Mouse (Mus musculus) spleen, postnatal 36 days (tissue): Measurements from ENCODE around the gene Mcam.

Experiments used
- DNase-seq, 2 experiments: peaks; one replicate each; pipeline ENCODE4 v3.0.0; 2022; ENCODE audit warnings: low spot score in 2 of 2, mixed read lengths in 1 of 2

Gene Mcam

DNA sequence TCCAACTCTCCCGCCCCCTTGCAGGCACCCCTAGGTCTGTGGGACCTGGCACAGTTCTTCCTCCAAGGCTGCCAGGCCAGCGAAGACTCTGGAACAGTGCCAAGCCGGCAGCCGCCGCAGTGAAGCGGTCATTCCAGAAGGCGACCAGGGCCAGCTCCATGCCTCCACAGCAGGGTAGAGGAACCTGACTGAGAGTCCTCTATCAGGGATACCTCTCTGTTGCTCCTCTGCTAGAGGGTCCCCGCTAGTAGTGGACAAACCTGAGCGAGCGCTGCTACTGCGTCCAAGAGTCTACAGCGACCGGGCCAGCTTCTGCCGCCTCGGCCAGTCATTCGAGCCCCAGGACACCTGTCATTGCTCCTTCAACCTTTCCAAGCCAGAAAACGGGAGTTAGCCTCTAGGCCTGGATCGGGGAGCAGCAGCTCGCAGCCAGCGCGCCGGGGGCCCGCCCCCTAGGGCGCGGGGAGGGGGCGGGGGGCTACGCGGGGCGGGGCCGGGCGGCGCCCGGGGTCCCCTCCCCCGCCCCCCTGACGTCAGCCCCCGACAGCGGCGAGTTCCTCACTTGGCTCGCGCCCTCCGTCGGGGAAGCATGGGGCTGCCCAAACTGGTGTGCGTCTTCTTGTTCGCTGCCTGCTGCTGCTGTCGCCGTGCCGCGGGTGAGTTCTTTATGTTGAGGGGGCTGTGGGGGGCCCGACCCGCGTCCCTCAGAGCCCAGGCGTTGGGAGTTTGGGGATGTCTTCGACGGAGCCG is at the start of gene Mcam:
Mcam (plus strand) TSS at position 369 of the 750 bp plus-strand sequence.
- no peak for DNase-seq

DNA sequence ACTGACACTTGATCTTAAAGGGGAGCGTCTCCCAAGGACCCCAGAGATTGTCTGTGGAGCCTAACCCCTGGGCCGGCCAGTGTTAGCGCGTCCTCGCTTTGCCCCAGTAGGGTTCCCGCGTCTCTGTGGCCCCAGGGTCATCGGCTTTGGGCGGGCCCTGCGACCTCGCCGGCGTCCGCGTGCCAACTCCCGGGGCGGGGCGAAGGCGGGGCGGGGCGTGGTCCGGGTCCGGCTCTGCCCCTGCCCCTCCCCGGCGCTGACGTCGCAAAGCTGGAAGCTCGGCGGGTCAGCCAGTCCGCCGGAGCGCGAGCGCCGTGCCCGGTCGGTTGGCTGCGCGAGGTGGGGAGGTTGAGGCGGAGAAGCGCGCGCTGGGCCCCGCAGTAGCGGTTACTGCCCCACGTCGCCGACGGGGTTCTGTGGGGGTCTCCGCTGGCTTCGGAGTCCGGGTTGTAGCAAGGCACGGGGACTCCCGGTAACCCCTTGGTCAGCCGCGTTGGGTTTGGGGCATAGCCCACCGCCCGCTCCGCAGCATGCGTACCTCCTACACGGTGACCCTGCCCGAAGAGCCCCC is 49.5 kb upstream of the Mcam start:
- DNase-seq = peak; percentile 86 to 88

DNA sequence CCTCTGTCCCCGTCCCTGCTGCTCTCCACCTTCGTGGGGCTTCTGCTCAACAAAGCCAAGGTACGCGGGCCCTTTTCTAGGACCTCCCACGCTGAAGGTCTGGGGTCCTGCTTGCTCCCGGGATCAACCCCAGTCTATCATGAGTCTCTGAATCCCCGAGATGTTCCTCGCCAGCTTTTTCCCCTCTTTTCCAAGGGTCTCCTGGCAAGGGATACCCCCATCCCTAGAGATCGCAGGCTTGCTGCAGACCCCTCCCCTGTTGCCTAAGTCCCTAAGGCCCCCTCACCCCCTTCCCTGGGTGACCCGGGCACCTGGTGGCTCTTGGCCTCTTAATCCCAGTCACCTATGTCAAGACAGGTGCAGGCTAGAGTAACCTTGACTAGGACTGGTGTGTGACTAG is 49.0 kb upstream of the Mcam start:
- no peak for DNase-seq

DNA sequence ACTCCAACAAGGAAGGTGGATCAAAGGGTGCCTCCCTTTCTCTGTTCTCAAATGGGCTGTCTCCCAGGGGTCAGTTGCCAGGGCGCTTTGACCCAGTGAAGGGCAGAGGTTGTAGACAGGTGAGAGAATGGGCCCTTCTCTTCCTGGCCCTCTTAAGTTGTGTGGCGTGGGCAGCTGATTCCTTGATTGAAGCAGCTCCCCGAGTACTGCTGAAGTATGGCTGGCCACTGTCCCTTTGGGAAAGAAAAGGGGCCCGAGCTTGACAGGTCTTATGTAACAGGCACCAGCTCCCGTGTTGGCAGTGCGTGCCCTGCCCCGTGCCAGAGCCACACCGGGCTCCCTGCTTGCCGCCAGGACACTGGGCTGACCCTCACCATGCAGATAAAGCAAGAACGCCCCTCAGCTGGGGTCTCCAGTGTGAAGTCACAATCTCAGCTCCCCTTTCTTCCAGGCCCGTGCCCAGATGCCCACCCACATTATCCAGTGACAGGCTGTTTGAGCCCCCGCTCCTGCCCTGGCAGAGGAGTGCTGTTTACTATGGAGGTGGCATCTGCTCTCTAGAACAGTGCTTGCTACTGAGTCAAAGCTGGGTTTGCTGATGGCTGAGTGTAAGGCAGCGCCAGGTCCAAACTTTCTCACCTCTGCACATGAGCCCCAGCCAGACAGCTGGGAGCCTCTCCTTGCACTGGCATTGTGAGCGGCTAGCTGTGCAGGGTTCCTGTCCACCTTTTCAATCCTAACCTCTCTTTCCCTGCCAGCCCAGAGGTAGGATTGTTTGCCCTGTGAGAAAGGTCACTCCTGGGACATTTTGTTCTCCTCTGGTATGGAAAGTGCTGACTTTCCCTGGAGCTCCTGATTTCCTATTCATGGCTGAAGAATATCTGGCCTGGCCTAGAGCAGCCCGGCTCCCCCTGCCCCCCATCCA is 48.3 kb upstream of the Mcam start:
- no peak for DNase-seq

DNA sequence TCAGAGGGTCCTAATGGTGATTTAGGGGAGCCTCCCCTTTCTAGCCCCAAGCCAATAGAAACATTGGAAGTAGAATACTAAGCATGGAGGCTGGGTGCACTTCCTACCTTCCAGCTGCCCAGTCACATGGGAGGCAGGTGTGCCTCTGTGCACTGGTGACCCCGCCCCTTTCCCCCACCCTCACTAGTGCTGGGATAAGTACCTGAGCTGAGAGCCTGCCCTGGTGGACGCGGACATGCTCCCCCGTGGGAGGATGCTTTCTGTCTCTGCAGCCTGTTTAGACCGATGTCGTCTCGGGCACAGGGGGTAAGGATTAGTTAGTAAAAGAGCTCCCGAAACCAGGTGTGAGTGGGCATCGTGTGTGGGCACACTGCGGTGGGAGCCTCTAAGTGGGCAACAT is 47.3 kb upstream of the Mcam start:
- DNase-seq = no peak

DNA sequence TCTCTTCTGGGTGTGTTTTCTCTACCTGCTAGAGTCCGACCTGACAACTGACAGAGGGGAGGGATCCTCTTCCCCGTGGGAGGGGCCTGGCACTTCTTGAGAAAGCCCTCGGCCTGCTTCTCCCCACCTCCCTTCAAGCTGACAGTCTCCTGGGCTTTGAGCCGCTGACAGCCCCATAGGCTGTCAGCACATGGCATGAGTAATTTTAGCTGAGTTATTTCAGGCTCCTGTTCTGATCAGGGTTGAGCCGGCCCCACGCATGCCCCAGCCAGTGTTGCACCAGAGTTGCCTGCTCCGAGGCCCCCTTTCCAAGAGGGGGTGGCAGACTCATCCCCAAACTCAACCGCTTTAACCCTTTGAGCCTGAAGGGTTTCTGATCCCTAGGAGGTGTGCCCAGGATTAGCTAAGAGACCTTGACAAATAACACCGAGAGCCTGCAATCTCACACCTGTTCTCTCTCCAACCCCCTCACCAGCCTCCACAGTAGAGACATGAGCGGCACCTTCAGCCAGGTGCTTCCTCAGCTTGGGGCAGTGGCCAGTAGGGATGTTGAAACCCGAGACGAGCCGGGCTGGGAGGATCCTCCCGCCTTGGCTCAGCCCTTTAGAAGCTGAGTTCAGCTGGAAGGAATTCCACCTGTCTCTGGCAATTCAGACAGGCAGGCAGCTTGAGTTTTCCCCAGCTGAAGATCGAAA is 46.4 kb upstream of the Mcam start:
- DNase-seq = no peak

DNA sequence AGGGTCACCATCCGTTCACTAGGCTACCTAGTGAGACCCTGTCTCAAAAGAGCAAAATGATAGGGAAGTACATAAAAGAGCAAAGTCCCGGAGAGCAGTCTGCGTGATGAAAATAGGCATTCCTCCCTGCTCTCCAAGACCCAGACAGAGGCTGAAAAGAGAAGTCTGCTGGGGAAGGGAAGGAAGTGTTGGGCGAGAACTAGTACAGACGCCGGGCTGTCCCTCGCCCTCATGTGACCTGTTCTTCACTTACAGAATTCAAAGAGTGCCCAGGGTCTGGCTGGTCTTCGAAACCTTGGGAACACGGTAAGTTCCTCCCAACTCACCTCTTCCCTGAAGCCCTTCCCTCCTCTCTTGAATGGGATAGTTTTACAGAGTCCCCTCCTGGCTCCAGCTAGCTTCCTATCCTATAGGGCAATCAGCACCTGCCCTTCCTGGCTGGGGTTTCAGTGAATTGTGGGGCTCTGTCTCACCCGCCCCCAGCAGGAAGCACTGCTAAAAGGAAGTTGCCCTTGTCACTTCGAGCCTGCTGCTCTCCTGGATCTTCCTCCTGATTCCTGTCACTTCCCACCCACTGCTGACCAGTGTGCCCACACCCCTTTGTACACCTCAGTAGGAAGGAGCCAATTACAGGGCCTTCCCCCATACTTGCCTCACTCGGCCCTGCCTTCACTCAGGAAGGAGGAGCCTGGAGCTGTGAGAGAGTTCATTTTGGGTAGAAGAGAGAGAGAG is 45.2 kb upstream of the Mcam start:
- no peak for DNase-seq

DNA sequence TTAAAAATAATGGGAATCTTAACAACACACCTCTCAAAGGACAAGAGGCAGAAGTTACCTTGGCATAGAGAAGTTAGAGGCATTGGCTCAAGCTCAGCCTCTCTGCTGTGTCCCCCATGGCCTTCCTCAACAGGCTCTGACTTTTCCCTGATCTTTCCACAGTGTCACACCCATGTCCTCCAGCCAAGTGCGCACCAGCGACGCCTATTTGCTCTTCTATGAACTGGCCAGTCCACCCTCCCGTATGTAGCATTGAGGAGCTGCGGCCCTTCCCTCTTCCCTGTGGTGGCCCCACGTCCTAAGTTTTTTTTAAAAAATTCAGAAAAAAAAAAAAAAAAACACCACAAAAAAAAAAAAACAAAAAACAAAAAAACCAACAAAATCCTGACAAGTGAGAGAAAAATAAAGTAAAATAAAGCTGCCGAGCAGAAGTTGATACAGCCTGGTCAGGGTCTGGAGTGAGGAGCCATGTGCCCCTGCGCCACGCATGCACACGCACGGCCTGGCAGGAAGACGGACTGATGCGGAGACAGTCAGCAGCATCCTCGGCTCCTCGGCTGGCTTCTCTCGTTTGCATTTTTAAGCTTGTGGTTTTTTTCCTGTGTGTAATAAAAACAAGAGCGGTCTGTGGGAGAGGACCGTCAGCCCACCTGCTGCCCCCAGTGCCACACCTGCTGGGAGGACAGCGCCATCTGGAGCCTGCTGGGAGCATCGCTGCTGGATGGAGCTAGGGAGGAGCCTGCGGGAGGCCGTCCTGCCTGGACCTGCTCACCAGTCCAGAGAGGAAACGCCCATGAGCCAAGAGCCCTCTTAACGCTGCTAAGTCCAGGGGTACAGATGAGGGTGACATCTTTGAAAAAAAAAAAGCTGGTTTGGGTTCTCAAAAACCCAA is 40.4 kb upstream of the Mcam start:
- DNase-seq = peak; percentile 71 to 74

DNA sequence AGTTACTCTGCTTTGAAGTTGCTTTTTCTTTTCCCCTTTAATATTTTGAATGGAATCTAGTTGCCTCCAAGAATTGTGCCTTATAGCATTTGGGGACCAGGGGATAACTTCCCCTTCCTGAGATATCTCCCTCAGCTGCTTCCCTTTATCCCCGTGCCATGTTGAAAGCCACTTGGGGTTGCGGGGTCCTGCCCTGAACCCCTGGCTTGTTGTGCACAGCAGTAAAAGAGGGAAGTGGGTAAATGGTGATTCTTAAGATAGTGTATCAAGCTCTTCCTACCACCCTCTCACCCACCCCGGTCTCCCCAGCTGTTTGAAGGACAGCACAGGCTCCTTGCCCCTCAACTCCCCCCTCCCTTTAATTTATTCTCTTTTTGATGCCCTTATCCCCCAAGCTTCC is 39.5 kb upstream of the Mcam start:
- no peak for DNase-seq

DNA sequence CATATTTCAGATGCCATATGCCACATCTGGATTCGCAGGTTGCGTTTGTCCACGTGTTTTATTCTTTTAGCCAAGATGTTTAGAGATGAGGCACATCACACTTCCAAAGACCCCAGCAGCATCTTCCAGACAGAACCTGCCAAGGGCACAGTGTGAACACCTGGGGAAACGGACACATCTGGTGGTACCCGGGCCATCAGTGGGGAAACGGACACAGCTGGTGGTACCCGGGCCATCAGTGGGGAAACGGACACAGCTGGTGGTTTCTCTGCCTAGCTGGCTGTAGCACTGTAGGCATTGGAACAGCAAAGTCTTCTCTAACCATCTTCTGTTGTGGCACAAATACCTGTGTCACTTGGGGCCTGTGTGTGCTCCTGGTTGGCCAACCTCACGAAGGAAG is 38.5 kb upstream of the Mcam start:
- DNase-seq = no peak

DNA sequence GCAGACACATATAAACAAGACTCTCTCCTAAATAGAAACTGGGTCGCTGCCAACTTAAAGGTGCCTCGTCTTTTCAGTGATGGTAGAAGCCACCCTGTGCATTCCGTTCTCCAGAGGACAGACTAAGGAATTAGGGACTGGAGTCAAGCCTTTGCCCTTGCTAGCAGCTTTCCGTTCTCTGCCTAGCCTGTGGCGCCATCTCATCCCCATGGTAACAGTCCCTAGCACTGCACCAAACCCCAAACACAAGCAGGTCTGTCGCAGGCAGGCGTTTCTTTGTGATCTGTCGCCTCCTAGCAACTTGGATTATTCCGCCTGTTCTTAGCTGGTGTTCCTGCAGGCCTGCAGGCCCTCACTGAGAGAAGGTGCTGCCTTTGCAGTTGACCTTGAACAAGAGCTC is 37.7 kb upstream of the Mcam start:
- DNase-seq = no peak

DNA sequence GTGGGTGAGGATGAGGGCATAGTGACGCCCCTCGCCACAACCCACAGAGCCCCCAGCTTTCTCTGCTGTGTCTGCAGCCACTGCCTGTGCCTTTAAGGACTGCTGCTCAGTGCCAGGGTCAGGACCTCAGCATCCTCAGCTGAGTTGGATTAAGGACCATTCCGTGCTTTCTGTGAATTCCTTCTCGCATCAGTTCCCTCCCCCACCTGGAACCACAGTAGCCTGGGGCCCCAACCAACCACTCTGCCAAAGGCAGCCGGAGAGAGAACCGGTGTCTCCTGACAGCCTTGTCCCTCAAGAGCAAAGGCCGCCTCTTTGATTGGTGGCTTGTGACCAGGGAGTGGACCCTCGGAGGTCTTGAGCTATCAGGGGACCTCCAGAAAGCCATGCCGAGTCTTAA is 32.8 kb upstream of the Mcam start, which contains the start of gene Mfrp:
Mfrp (plus strand) TSS at position 240 of the 400 bp plus-strand sequence.
- no peak for DNase-seq

DNA sequence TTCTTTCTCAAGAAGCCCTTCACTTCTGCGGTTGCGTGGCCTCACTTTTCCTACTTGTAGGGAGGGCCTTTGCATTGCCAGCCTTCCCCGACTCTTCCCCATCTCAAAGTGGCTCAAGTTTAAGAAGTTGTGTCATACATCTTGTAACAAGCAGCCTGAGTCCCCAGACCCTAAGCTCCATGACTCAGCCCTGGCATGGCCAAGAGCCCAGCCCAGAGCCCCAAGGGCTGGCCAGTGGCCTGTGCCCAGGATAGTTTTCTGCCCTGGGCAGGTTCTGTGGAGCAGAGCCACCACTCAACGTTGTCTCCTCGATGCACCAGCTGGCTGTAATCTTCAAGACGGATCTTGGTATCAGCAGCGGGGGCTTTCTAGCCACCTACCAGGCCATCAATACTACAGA is 29.4 kb upstream of the Mcam start:
- DNase-seq = no peak

DNA sequence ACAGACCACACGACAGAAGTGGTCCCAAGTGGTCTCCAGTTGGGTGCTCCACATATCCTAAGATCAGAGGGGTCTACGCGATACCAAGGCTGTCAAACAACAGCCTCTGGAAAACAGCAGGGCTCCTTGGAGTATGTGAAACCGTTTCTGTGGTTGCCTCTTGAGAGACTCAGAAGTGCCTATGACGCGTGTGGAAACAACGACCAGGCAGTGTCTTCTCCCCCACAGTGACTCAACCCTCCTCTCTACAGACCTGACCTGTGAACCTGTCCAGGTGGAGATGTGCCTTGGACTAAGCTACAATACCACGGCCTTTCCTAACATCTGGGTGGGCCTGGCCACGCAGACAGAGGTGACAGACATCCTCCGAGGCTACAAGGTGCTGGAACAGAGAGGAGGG is 28.5 kb upstream of the Mcam start:
- no peak for DNase-seq

DNA sequence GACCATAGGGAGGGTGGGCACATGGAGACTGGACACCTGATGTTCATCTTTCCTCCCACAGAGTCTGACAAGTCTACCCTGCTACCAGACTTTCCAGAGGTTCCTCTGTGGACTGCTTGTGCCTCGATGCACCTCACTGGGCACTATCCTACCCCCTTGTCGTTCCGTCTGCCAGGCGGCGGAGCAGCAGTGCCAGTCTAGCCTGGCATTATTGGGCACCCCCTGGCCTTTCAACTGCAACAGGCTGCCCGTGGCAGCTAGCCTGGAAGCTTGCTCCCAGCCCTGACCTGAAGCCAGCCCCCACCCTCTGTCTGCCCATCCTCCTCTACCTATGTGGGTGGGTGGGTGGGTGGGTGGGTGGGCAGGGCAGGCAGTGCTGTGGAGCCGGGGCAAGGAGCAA is 28.1 kb upstream of the Mcam start:
- no peak for DNase-seq

DNA sequence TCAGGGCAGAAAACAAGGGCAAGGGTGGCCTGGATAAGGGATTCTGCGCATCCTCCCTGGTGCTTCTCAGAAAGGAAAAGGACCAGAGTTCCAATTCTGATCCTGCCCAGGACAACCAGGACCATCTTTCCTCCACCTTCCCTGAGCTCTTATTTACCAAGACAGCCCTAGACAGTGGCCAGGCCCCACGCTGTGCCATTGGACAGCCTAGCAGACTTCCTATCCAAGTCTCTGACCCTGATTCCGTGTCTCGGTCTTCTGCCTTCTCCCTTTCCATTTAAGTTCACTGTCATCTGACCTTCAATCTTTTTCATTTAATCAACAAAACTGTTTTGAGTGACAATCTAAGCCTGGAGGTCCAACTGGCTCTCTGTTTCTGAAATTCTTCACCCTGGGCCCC is 27.7 kb upstream of the Mcam start:
- DNase-seq = no peak

DNA sequence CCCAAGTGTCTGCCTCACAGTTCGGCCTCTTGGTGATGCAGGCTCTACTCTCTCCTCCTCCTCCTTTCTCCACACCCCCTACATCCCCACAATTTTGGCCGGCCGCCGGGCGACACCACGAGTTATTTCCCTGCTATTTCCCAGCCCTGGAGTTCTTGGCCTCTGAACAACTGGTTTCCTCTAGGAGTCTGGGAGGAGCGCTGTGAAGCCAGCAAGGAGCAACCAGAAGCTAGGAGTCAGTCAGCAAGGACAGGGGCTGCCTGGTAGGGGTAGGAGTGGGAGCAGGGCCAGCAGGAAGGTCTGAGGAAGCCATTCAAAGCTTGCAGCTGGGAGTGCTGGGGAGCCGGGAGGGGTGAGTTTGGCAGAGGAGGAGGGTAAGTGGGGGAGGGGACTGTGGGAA is 27.2 kb upstream of the Mcam start, which contains the start of gene C1qtnf5:
C1qtnf5 (plus strand) TSS at position 136 of the 400 bp plus-strand sequence.
- DNase-seq = peak in 1 of 2 experiments; percentile 31

DNA sequence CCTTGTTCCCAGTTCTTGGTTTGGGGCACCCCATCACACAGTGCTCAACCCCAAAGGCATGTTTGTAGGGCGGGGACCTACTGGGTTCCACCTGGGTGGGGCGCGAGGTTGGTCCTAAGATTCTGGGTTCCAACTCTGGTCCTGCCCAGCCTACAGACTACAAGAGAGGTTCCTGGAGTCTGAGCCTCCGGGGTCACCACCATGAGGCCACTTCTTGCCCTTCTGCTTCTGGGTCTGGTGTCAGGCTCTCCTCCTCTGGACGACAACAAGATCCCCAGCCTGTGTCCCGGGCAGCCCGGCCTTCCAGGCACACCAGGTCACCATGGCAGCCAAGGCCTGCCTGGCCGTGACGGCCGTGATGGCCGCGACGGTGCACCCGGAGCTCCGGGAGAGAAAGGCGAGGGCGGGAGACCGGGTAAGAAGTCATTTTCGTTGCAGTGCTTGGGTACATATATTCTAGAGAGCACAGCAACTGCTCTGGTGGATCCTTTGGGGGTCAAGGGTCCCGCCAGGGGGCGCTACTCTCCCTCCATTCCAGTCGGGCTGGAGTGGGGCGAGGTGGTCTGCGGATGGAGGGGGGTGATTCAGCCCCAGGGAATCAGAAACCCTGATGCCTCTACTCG is 26.6 kb upstream of the Mcam start:
- DNase-seq = no peak

DNA sequence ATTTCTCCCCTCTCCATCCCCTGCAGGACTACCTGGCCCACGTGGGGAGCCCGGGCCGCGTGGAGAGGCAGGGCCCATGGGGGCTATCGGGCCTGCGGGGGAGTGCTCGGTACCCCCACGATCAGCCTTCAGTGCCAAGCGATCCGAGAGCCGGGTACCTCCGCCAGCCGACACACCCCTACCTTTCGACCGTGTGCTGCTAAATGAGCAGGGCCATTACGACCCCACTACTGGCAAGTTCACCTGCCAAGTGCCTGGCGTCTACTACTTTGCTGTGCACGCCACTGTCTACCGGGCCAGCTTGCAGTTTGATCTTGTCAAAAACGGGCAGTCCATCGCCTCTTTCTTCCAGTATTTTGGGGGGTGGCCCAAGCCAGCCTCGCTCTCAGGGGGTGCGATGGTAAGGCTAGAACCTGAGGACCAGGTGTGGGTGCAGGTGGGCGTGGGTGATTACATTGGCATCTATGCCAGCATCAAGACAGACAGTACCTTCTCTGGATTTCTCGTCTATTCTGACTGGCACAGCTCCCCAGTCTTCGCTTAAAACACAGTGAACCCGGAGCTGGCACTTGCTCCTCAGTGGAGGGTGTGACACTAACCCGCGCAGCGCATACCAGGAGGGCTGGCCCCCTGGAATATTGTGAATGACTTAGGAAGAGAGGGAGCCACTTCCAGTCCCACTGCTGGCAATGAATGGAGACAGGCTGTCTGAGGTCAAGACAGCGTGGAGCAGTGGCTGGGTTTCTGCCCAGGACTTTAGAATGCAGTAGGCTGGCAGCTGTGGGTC is 25.8 kb upstream of the Mcam start:
- DNase-seq = no peak
